14 mouse cellular contexts compared by ENCODE assay signal in the genomic region with DNA sequence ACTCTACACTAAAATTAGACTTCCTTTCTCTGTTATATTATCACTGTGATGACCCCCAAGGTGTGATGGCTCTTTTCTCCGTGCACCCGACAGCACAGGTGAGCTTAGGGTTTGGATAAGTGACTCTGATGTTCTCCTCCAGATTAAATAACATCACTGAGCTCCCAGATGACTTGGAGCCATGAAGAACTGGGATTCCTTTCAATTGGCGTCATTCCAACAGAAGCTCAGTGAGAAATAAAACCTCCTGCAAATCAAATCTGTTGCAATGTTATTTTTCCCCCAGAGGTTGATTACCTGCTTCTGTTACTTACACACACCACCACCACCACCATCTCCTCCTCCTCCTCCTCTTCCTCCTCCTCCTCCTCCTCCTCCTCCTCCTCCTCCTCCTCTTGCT. TPM values are rescaled to one million over a fixed set of nuclear protein-coding genes. Genes with fewer than 3 reads are reported as not detected.
A peak's percentile ranks its signal among the peaks of the same experiment; 100 is the strongest.
DNase-seq lines count a peak whose midpoint lies in the region; ATAC-seq and TF ChIP-seq lines count a peak whose summit lies in the region.
"Had no signal": no experiment of that assay in that cellular context is flagged by ENCODE, and none has a peak within 500 bp of the region (broad histone marks: within the 10 kb centered on the region; RNA-seq: fewer than 3 reads in every experiment).

No protein-coding gene starts in this region.

- no peaks in the 10 kb centered on the region for H3K36me3 ChIP-seq in heart, embryonic 11.5 days (ENCODE audit: control insufficient read depth, insufficient read depth, low read length)
- no peaks in the 10 kb centered on the region; the same call in 1 of the 2 replicates for H3K36me3 ChIP-seq in liver, adult 2 months (ENCODE audit: control insufficient read depth, insufficient read depth, low read length)
- H3K36me3 ChIP-seq in liver, postnatal 0 days (replicated peaks; ENCODE audit: insufficient read depth, low read length): no peaks in the 10 kb centered on the region
- no peaks in the 10 kb centered on the region for H3K36me3 ChIP-seq in heart, embryonic 16.5 days (ENCODE audit: control insufficient read depth, insufficient read depth)

- no peak for TF ChIP-seq EP300 in liver, postnatal 0 days (IDR thresholded peaks at IDR 0.05; ENCODE audit: low read depth)

- no peak overlapping the region for H3K4me3 ChIP-seq in heart, embryonic 11.5 days (ENCODE audit: low read depth, low read length)
- H3K4me3 ChIP-seq in liver, adult 2 months (ENCODE audit: insufficient read depth, low read depth, low read length): no peak overlapping the region
- H3K4me3 ChIP-seq in liver, postnatal 0 days (ENCODE audit: low read depth, low read length): no peak overlapping the region
- H3K4me3 ChIP-seq in cerebellum, adult 2 months (replicated peaks; ENCODE audit: insufficient read depth, low read depth, low read length): peak overlapping the region; percentile 29
- no peak overlapping the region for H3K4me3 ChIP-seq in heart, embryonic 16.5 days (ENCODE audit: low read length)

- no peak overlapping the region for H3K4me2 ChIP-seq in heart, embryonic 11.5 days
- no peak overlapping the region for H3K4me2 ChIP-seq in liver, postnatal 0 days (ENCODE audit: low read depth, low read length)
- H3K4me2 ChIP-seq in heart, embryonic 16.5 days (ENCODE audit: low read depth, low read length): no peak overlapping the region
- H3K4me2 ChIP-seq: liver, embryonic 11.5 days; midbrain, embryonic 11.5 days had no signal

- TF ChIP-seq POLR2A in liver, adult 2 months (IDR thresholded peaks at IDR 0.05; ENCODE audit: extremely low read depth, insufficient read depth, low read length): no peak
- no peak for TF ChIP-seq POLR2A in cerebellum, adult 2 months (IDR thresholded peaks at IDR 0.05; ENCODE audit: borderline replicate concordance, insufficient read depth, low read length)

- TF ChIP-seq CTCF in liver, adult 2 months (IDR thresholded peaks at IDR 0.05; ENCODE audit: low read depth, low read length): no peak
- no peak for TF ChIP-seq CTCF in liver, postnatal 0 days (IDR thresholded peaks at IDR 0.05; ENCODE audit: low read depth)
- no peak for TF ChIP-seq CTCF in cerebellum, adult 2 months (IDR thresholded peaks at IDR 0.05; ENCODE audit: borderline replicate concordance, insufficient read depth, low read depth, low read length)

- H3K27ac ChIP-seq in heart, embryonic 11.5 days (ENCODE audit: low read depth, low read length): no peak overlapping the region
- no peak overlapping the region for H3K27ac ChIP-seq in liver, adult 2 months (replicated peaks; ENCODE audit: insufficient read depth, low read depth, low read length)
- no peak overlapping the region for H3K27ac ChIP-seq in liver, postnatal 0 days (ENCODE audit: low read depth)
- no peak overlapping the region; the same call in 1 of the 2 replicates for H3K27ac ChIP-seq in cerebellum, adult 2 months (ENCODE audit: insufficient read depth, low read length)
- no peak overlapping the region for H3K27ac ChIP-seq in heart, embryonic 16.5 days (ENCODE audit: low read length)

- peak; percentile 59 to 69 for DNase-seq in heart, adult 18-20 months
- DNase-seq in liver, adult 2 months (ENCODE audit: extremely low read depth, low read depth, low spot score): peak; percentile 83
- no peak for DNase-seq in liver, postnatal 0 days
- DNase-seq in cerebellum, adult 2 months: peak; percentile 43 to 72
- no peak for DNase-seq in MN1 (ENCODE audit: low spot score)
- DNase-seq: gastrocnemius, postnatal 25 days; spleen, adult 18-20 months; thymus, adult 18-20 months had no signal

- 70% methylated on average over 3 of the region's 3 CpGs for WGBS in heart, embryonic 11.5 days (ENCODE audit: insufficient replicate concordance)
- 14% methylated on average over 3 of the region's 3 CpGs for WGBS in liver, adult 2 months
- 78% methylated on average over 3 of the region's 3 CpGs for WGBS in liver, postnatal 0 days (ENCODE audit: insufficient replicate concordance)
- 14% methylated on average over 3 of the region's 3 CpGs for WGBS in cerebellum, adult 2 months
- WGBS in heart, embryonic 16.5 days: 45% methylated on average over 3 of the region's 3 CpGs

- ATAC-seq in heart, embryonic 11.5 days (replicated peaks; ENCODE audit: insufficient number of reproducible peaks, low FRiP score, low TSS enrichment): no peak
- ATAC-seq in liver, postnatal 0 days: no peak
- ATAC-seq in heart, embryonic 16.5 days (replicated peaks; ENCODE audit: extremely low read depth, insufficient read depth, low FRiP score): 0 out of 2 replicates have a peak, but pooled peaks have one; percentile 29
- ATAC-seq: activated CD4-positive, CD25-positive, alpha-beta regulatory T cell, adult 4 months; inflammation-experienced regulatory T-cells, adult 6 months had no signal

- H3K27me3 ChIP-seq in heart, embryonic 11.5 days (ENCODE audit: control insufficient read depth, insufficient read depth, low read length): no peaks in the 10 kb centered on the region
- no peaks in the 10 kb centered on the region for H3K27me3 ChIP-seq in liver, adult 2 months (ENCODE audit: control insufficient read depth, insufficient read depth, low read length)
- no peaks in the 10 kb centered on the region for H3K27me3 ChIP-seq in liver, postnatal 0 days (ENCODE audit: insufficient read depth, low read length)
- no peaks in the 10 kb centered on the region for H3K27me3 ChIP-seq in cerebellum, adult 2 months (ENCODE audit: control insufficient read depth, insufficient read depth, low read length)
- H3K27me3 ChIP-seq in heart, embryonic 16.5 days (ENCODE audit: control insufficient read depth, insufficient read depth, low read length): no peaks in the 10 kb centered on the region

- no peak overlapping the region for H3K9ac ChIP-seq in heart, embryonic 11.5 days (ENCODE audit: low read depth, low read length)
- no peak overlapping the region for H3K9ac ChIP-seq in liver, adult 2 months (ENCODE audit: low read depth, low read length)
- no peak overlapping the region for H3K9ac ChIP-seq in liver, postnatal 0 days (replicated peaks)
- H3K9ac ChIP-seq in heart, embryonic 16.5 days (ENCODE audit: low read length): no peak overlapping the region

- H3K4me1 ChIP-seq in heart, embryonic 11.5 days (ENCODE audit: control insufficient read depth, insufficient read depth, low read length): peaks cover 11% of the 10 kb centered on the region; the same call in 1 of the 2 replicates
- peaks cover 35% of the 10 kb centered on the region for H3K4me1 ChIP-seq in liver, adult 2 months (ENCODE audit: control insufficient read depth, insufficient read depth, low read length)
- H3K4me1 ChIP-seq in liver, postnatal 0 days (ENCODE audit: insufficient read depth): peaks cover 26% of the 10 kb centered on the region
- H3K4me1 ChIP-seq in cerebellum, adult 2 months (ENCODE audit: control insufficient read depth, insufficient read depth, low read length): peaks cover 16% of the 10 kb centered on the region
- peaks cover 12% of the 10 kb centered on the region for H3K4me1 ChIP-seq in heart, embryonic 16.5 days (ENCODE audit: control insufficient read depth, insufficient read depth, low read length)

- H3K9me3 ChIP-seq in heart, embryonic 11.5 days (replicated peaks; ENCODE audit: control insufficient read depth, low read length): no peaks in the 10 kb centered on the region
- no peaks in the 10 kb centered on the region for H3K9me3 ChIP-seq in liver, postnatal 0 days (ENCODE audit: low read length)
- no peaks in the 10 kb centered on the region for H3K9me3 ChIP-seq in heart, embryonic 16.5 days (replicated peaks; ENCODE audit: control insufficient read depth, low read length)

- peaks cover 47% of the 10 kb centered on the region; the same call in 1 of the 2 replicates for H3K79me2 ChIP-seq in liver, adult 2 months (ENCODE audit: control insufficient read depth, insufficient read depth, low read length)

RNA-seq across cellular contexts. Expression of a gene that starts 13.2 kb away (rescaled TPM):
- 100 to 1,000 TPM; 119 to 128 TPM for total RNA-seq in heart, adult 18-20 months (2021)
- polyA plus RNA-seq in heart, embryonic 11.5 days (2014; fragmentation: Nextera tagmentation; extraction: Ambion mirVana): 9.6 and 16.8 TPM in 2 replicates
- total RNA-seq in liver, adult 2 months (2014; rRNA removed): 62.3 and 77.7 TPM in 2 replicates
- polyA plus RNA-seq in liver, adult 2 months (2012; rRNA removed): 20.8 and 22.9 TPM in 2 replicates
- polyA plus RNA-seq in liver, postnatal 0 days (2015; fragmentation: Nextera tagmentation; extraction: Ambion mirVana): 4.3 and 4.8 TPM in 2 replicates
- polyA plus RNA-seq in cerebellum, adult 2 months (2012; rRNA removed): 61.0 and 63.7 TPM in 2 replicates
- 10.9 and 12.4 TPM in 2 replicates for polyA plus RNA-seq in heart, embryonic 16.5 days (2015; fragmentation: Nextera tagmentation; extraction: Ambion mirVana)

RNA-seq across cellular contexts. Expression of a gene that starts 22.6 kb away (rescaled TPM):
- total RNA-seq in heart, adult 18-20 months (2021): 1 to 10 TPM; 5.0 to 6.2 TPM
- 14.1 and 20.0 TPM in 2 replicates for polyA plus RNA-seq in heart, embryonic 11.5 days (2014; fragmentation: Nextera tagmentation; extraction: Ambion mirVana)
- total RNA-seq in liver, adult 2 months (2014; rRNA removed): 0.34 and 0.37 TPM in 2 replicates
- 0.17 and 0.32 TPM in 2 replicates for polyA plus RNA-seq in liver, adult 2 months (2012; rRNA removed)
- polyA plus RNA-seq in liver, postnatal 0 days (2015; fragmentation: Nextera tagmentation; extraction: Ambion mirVana): 0.44 and 0.92 TPM in 2 replicates
- 17.4 and 18.3 TPM in 2 replicates for polyA plus RNA-seq in cerebellum, adult 2 months (2012; rRNA removed)
- 12.0 and 14.1 TPM in 2 replicates for polyA plus RNA-seq in heart, embryonic 16.5 days (2015; fragmentation: Nextera tagmentation; extraction: Ambion mirVana)

Comparison
In these comparisons a context has a peak if more than half of its experiments do, and no peak if none do; other contexts are left out.
1. DNase-seq: peak in heart, adult 18-20 months (2 of 2), liver, adult 2 months (single experiment) and cerebellum, adult 2 months (2 of 2); none in liver, postnatal 0 days (single experiment) and MN1 (single experiment).